Mouse (Mus musculus) hindbrain, embryonic 14.5 days (tissue): ENCODE measurements around the gene Map1s. TPM values are rescaled to one million over a fixed set of nuclear protein-coding genes. Genes with fewer than 3 reads are reported as not detected.

Experiments used
- ATAC-seq: fragments of 200-750 bp; cut with Nextera tagmentation; 2 replicates; pipeline ENCODE4 v1.8.0; 2017; ENCODE audit warnings: moderate number of reproducible peaks, mild to moderate bottlenecking, moderate TSS enrichment, moderate library complexity; ENCODE audit not compliant: low FRiP score
- DNase-seq: peaks from one replicate; pipeline ENCODE4 v3.0.0-alpha.2; 2015; ENCODE audit warnings: low spot score
- H3K27ac ChIP-seq: fragments of 300-500 bp; sonication (generic); 2 replicates; pipeline ENCODE4 v1.5.1; 2014; ENCODE audit warnings: mild to moderate bottlenecking, moderate library complexity
- H3K27me3 ChIP-seq: fragments of 300-500 bp; sonication (generic); 2 replicates; pipeline ENCODE4 v1.6.1; 2014; ENCODE audit warnings: mild to moderate bottlenecking, low read length, mixed read lengths; ENCODE audit not compliant: control insufficient read depth, insufficient read depth
- H3K36me3 ChIP-seq: fragments of 300-500 bp; sonication (generic); replicated peaks from 2 replicates; pipeline ENCODE4 v1.6.1; 2014; ENCODE audit not compliant: control insufficient read depth, insufficient read depth
- H3K4me1 ChIP-seq: fragments of 300-500 bp; sonication (generic); replicated peaks from 2 replicates; pipeline ENCODE4 v1.6.1; 2014; ENCODE audit warnings: antibody characterized with exemption, low read length, mixed read lengths; ENCODE audit not compliant: control insufficient read depth, insufficient read depth
- H3K4me2 ChIP-seq: fragments of 300-500 bp; sonication (generic); replicated peaks from 2 replicates; pipeline ENCODE4 v1.6.1; 2014; ENCODE audit warnings: mild to moderate bottlenecking, moderate library complexity
- H3K4me3 ChIP-seq: fragments of 300-500 bp; sonication (generic); replicated peaks from 2 replicates; pipeline ENCODE4 v1.5.1; 2014; ENCODE audit warnings: mild to moderate bottlenecking, low read length
- H3K9ac ChIP-seq: fragments of 300-500 bp; sonication (generic); 2 replicates; pipeline ENCODE4 v1.6.1; 2014
- H3K9me3 ChIP-seq: fragments of 300-500 bp; sonication (generic); 2 replicates; pipeline ENCODE4 v1.6.1; 2016; ENCODE audit warnings: low read length; ENCODE audit not compliant: control insufficient read depth
- WGBS: fragments of 180-500 bp; shearing (Covaris S2); extraction: QIAGEN DNeasy Blood & Tissue Kit; methylation state at CpG from one replicate; pipeline ENCODE4 v1.1.7; 2014; 5-methylcytosine and 5-hydroxymethylcytosine counted together
- microRNA counts: library from miRNA; unstranded; fragments of <30 nt; microRNA quantifications from one replicate; lab custom pipeline; 2016
- microRNA-seq: library from miRNA; unstranded; fragments of <30 nt; microRNA quantifications from one replicate; pipeline ENCODE4, GENCODE M21; 2016
- polyA plus RNA-seq: library from polyadenylated mRNA; unstranded; fragments of >200 nt; fragmentation: Nextera tagmentation; extraction: Ambion mirVana; gene quantifications from 2 replicates; pipeline ENCODE4 v1.2.1, GENCODE M21; 2014

Gene Map1s
- polyA plus RNA-seq, 1 experiment from 2014 or later, result 51.4 TPM

- Histone ChIP-seq H3K36me3 (peaks cover 10% of the 10 kb centered on the region), H3K27ac (no peak overlapping the region), H3K4me1 (no peaks in the 10 kb centered on the region), H3K9ac (no peak overlapping the region), H3K4me3 (no peak overlapping the region), H3K4me2 (no peak overlapping the region), H3K9me3 (no peaks in the 10 kb centered on the region), H3K27me3 (no peaks in the 10 kb centered on the region)
- no peak for ATAC-seq
- no peak for DNase-seq
- 87% methylated on average over 6 of the region's 6 CpGs for WGBS
Measured at GRCm38 (mm10) chr8:70937200-70937599, 31.5 kb downstream of the Map1s start.

DNA sequence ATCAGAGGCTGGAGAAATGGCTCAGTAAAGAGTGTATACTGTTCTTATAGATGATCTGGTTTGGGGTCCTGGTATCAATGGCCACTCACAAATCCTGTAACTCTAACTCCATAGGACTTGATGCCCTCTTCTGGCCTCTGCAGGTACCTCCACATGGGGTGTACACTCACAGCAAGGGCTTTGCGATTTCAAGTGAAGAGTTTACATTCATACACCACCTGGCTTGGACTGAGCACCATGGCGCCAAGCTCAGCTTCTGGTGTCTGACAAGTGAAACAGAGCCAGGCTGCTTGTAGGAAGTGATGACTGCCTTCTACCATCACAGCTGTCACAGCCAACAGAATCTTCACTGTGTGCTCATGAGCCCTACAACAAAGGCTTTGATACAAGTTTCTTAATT lies 35.7 kb downstream of the Map1s start:
- DNase-seq, result no peak

GRCm38 (mm10) chr8:70943187-70943586 lies 37.5 kb downstream of the Map1s start:
- ATAC-seq, result no peak
- no peak overlapping the region for H3K27ac ChIP-seq
- DNase-seq, result no peak

More for the DNA sequence above, 35.7 kb downstream of the Map1s start:
- no peak for ATAC-seq
- H3K36me3 ChIP-seq, result no peaks in the 10 kb centered on the region
- no peaks in the 10 kb centered on the region for H3K27me3 ChIP-seq
- H3K4me3 ChIP-seq, result no peak overlapping the region
- no peaks in the 10 kb centered on the region for H3K9me3 ChIP-seq
- H3K27ac ChIP-seq, result no peak overlapping the region
- no peaks in the 10 kb centered on the region for H3K4me1 ChIP-seq
- no peak overlapping the region for H3K9ac ChIP-seq
- no peak overlapping the region for H3K4me2 ChIP-seq
- 72% methylated on average over 2 of the region's 2 CpGs for WGBS

GRCm38 (mm10) chr8:70949847-70950246 lies 44.1 kb downstream of the Map1s start:
- Histone ChIP-seq H3K4me2 (no peak overlapping the region), H3K4me3 (no peak overlapping the region), H3K9me3 (no peaks in the 10 kb centered on the region), H3K36me3 (no peaks in the 10 kb centered on the region), H3K4me1 (no peaks in the 10 kb centered on the region), H3K27ac (no peak overlapping the region), H3K27me3 (no peaks in the 10 kb centered on the region), H3K9ac (no peak overlapping the region)
- WGBS, result 83% methylated on average over 1 of the region's 1 CpGs
- no peak for DNase-seq
- no peak for ATAC-seq

More at GRCm38 (mm10) chr8:70943187-70943586, 37.5 kb downstream of the Map1s start:
- Histone ChIP-seq H3K9ac (no peak overlapping the region), H3K27me3 (no peaks in the 10 kb centered on the region), H3K4me3 (no peak overlapping the region), H3K4me2 (no peak overlapping the region), H3K4me1 (no peaks in the 10 kb centered on the region), H3K36me3 (no peaks in the 10 kb centered on the region), H3K9me3 (no peaks in the 10 kb centered on the region)
- WGBS, result 61% methylated on average over 1 of the region's 1 CpGs

- Histone ChIP-seq H3K9ac (no peak overlapping the region), H3K4me2 (no peak overlapping the region), H3K4me1 (no peaks in the 10 kb centered on the region), H3K4me3 (no peak overlapping the region), H3K27me3 (no peaks in the 10 kb centered on the region), H3K9me3 (no peaks in the 10 kb centered on the region), H3K36me3 (no peaks in the 10 kb centered on the region), H3K27ac (no peak overlapping the region)
- ATAC-seq, result no peak
- no peak for DNase-seq
- 80% methylated on average over 14 of the region's 14 CpGs for WGBS
Measured at GRCm38 (mm10) chr8:70960703-70961472, 55.2 kb downstream of the Map1s start.

DNA sequence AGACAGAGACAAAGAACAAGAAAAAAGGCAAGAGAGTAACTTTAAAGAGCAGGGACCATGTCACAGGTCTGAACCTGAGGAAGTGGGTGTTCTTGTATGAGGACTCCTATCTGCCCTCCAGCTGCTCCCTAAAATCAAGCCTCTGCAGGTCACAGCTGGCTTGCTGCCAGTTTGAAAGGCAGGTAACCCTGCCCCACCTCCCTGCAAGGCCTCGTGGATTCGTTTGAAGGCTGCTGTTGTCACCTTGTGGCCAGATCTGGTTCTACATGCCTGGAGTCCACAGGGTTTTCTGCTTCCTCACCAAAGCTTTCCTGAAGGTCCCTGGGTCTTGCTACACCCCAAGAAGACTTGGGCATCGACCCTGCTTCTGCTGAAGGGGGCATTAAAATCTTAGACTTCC lies 58.4 kb downstream of the Map1s start:
- DNase-seq (no peak), ATAC-seq (no peak)
- H3K36me3 ChIP-seq, result no peaks in the 10 kb centered on the region
- no peak overlapping the region for H3K27ac ChIP-seq
- no peaks in the 10 kb centered on the region for H3K27me3 ChIP-seq
- no peak overlapping the region for H3K4me2 ChIP-seq
- H3K4me1 ChIP-seq, result no peaks in the 10 kb centered on the region
- H3K4me3 ChIP-seq, result no peak overlapping the region
- no peak overlapping the region for H3K9ac ChIP-seq
- WGBS, result 5% methylated on average over 3 of the region's 3 CpGs
- H3K9me3 ChIP-seq, result no peaks in the 10 kb centered on the region

- H3K27ac ChIP-seq, result no peak overlapping the region
- H3K4me1 ChIP-seq, result no peaks in the 10 kb centered on the region
- H3K27me3 ChIP-seq, result no peaks in the 10 kb centered on the region
- no peak overlapping the region for H3K9ac ChIP-seq
- no peak overlapping the region for H3K4me3 ChIP-seq
- DNase-seq, result no peak
- H3K36me3 ChIP-seq, result no peaks in the 10 kb centered on the region
- no peak for ATAC-seq
- H3K4me2 ChIP-seq, result no peak overlapping the region
- no peaks in the 10 kb centered on the region for H3K9me3 ChIP-seq
Measured at GRCm38 (mm10) chr8:70964861-70965260, 59.1 kb downstream of the Map1s start.

MicroRNAs encoded within 50 kb of the gene (microRNA counts, 519-probe panel; counts per million panel counts)
- not detected for microRNA mmu-miR-1969 (lab: Ali Mortazavi, UCI)

Small RNA genes lying within 50 kb of the gene (microRNA-seq; reads per million reads assigned to microRNA genes)
- 11.3 reads per million, percentile 31 among the genes with 10 or more reads in this experiment for gene Mir1969
- gene Mir7067, result 0.81 reads per million

Other genes starting within 250 kb of the Map1s start
- gene Pgpep1, start 245.5 kb upstream of the Map1s start, polyA plus RNA-seq, result 74.0 and 89.3 TPM in 2 replicates
- 180 and 197 TPM in 2 replicates for gene Lsm4, start 232.7 kb upstream of the Map1s start, polyA plus RNA-seq
- gene Jund, start 207.0 kb upstream of the Map1s start, polyA plus RNA-seq, result 128 and 144 TPM in 2 replicates
- gene Iqcn, start 202.5 kb upstream of the Map1s start, polyA plus RNA-seq, result 0.07 and 0.15 TPM in 2 replicates
- gene Gm3336, start 187.4 kb upstream of the Map1s start, polyA plus RNA-seq, result not detected in 2 replicates
- gene Pde4c, start 182.2 kb upstream of the Map1s start, polyA plus RNA-seq, result 0.21 and 0.32 TPM in 2 replicates
- 519 and 565 TPM in 2 replicates for gene Rab3a, start 151.3 kb upstream of the Map1s start, polyA plus RNA-seq
- 34.4 and 43.5 TPM in 2 replicates for gene Mpv17l2, start 145.0 kb upstream of the Map1s start, polyA plus RNA-seq
- gene Pik3r2, start 129.2 kb upstream of the Map1s start, polyA plus RNA-seq, result 83.0 and 84.6 TPM in 2 replicates
- gene Mast3, start 100.9 kb upstream of the Map1s start, polyA plus RNA-seq, result 23.3 and 26.6 TPM in 2 replicates
- gene Il12rb1, start 97.5 kb upstream of the Map1s start, polyA plus RNA-seq, result 0.09 TPM in 1 of 2 replicates, not detected in the other
- 7.2 and 8.7 TPM in 2 replicates for gene Arrdc2, start 66.2 kb upstream of the Map1s start, polyA plus RNA-seq
- gene Kcnn1, start 42.7 kb upstream of the Map1s start, polyA plus RNA-seq, result 10.0 and 14.3 TPM in 2 replicates
- gene Ccdc124, start 32.0 kb upstream of the Map1s start, polyA plus RNA-seq, result 155 and 158 TPM in 2 replicates
- gene Slc5a5, start 13.2 kb upstream of the Map1s start, polyA plus RNA-seq, result 1.5 and 1.8 TPM in 2 replicates
- 2,214 and 2,704 TPM in 2 replicates for gene Rpl18a, start 8.5 kb upstream of the Map1s start, polyA plus RNA-seq